Mouse (Mus musculus): ENCODE results near the gene Abca17. TPM values are rescaled to one million over a fixed set of nuclear protein-coding genes. Genes with fewer than 3 reads are reported as not detected.

The Abca17 gene
- polyA plus RNA-seq, 1 experiment = 0.01 TPM

- H3K4me3 ChIP-seq (ENCODE audit: low read depth, low read length) = no peak overlapping the region
- no peak overlapping the region for H3K27ac ChIP-seq (ENCODE audit: insufficient read depth, low read depth, low read length)
- no peaks in the 10 kb centered on the region for H3K4me1 ChIP-seq (ENCODE audit: control insufficient read depth, insufficient read depth, insufficient read length, low read length)
- TF ChIP-seq POLR2A (IDR thresholded peaks at IDR 0.05; ENCODE audit: low read depth, low read length) (no peak), CTCF (IDR thresholded peaks at IDR 0.05; ENCODE audit: extremely low read depth, insufficient read length, insufficient replicate concordance, low read depth, low read length) (no peak)
- no peaks in the 10 kb centered on the region for H3K27me3 ChIP-seq (ENCODE audit: control insufficient read depth, insufficient read depth, low read length)
- H3K36me3 ChIP-seq (ENCODE audit: control insufficient read depth, insufficient read depth, low read length) = peaks cover 7% of the 10 kb centered on the region; the same call in 1 of the 2 replicates
- WGBS = 83% methylated on average over 8 of the region's 8 CpGs
Observed at GRCm38 (mm10) chr17:24360841-24361240, 10.0 kb upstream of the Abca17 start.

GRCm38 (mm10) chr17:24359903-24360302 is 9.0 kb upstream of the Abca17 start:
- Histone ChIP-seq H3K4me1 (ENCODE audit: control insufficient read depth, insufficient read depth, insufficient read length, low read length) (no peaks in the 10 kb centered on the region), H3K27me3 (ENCODE audit: control insufficient read depth, insufficient read depth, low read length) (no peaks in the 10 kb centered on the region), H3K4me3 (ENCODE audit: low read depth, low read length) (no peak overlapping the region), H3K36me3 (ENCODE audit: control insufficient read depth, insufficient read depth, low read length) (peaks cover 4% of the 10 kb centered on the region; the same call in 1 of the 2 replicates), H3K27ac (ENCODE audit: insufficient read depth, low read depth, low read length) (no peak overlapping the region)
- WGBS = 64% methylated on average over 2 of the region's 2 CpGs
- TF ChIP-seq CTCF (IDR thresholded peaks at IDR 0.05; ENCODE audit: extremely low read depth, insufficient read length, insufficient replicate concordance, low read depth, low read length) (no peak), POLR2A (IDR thresholded peaks at IDR 0.05; ENCODE audit: low read depth, low read length) (no peak)

GRCm38 (mm10) chr17:24359006-24359405 is 8.1 kb upstream of the Abca17 start:
- no peaks in the 10 kb centered on the region for H3K27me3 ChIP-seq (ENCODE audit: control insufficient read depth, insufficient read depth, low read length)
- H3K4me1 ChIP-seq (ENCODE audit: control insufficient read depth, insufficient read depth, insufficient read length, low read length) = no peaks in the 10 kb centered on the region
- WGBS = 61% methylated on average over 8 of the region's 8 CpGs
- no peak for TF ChIP-seq POLR2A (IDR thresholded peaks at IDR 0.05; ENCODE audit: low read depth, low read length)
- TF ChIP-seq CTCF (IDR thresholded peaks at IDR 0.05; ENCODE audit: extremely low read depth, insufficient read length, insufficient replicate concordance, low read depth, low read length) = no peak
- no peak overlapping the region for H3K4me3 ChIP-seq (ENCODE audit: low read depth, low read length)
- H3K36me3 ChIP-seq (ENCODE audit: control insufficient read depth, insufficient read depth, low read length) = peaks cover 3% of the 10 kb centered on the region; the same call in 1 of the 2 replicates
- H3K27ac ChIP-seq (ENCODE audit: insufficient read depth, low read depth, low read length) = no peak overlapping the region

- Histone ChIP-seq H3K36me3 (ENCODE audit: control insufficient read depth, insufficient read depth, low read length) (no peaks in the 10 kb centered on the region; the same call in 1 of the 2 replicates), H3K27me3 (ENCODE audit: control insufficient read depth, insufficient read depth, low read length) (no peaks in the 10 kb centered on the region), H3K4me1 (ENCODE audit: control insufficient read depth, insufficient read depth, insufficient read length, low read length) (peaks cover 6% of the 10 kb centered on the region), H3K4me3 (ENCODE audit: low read depth, low read length) (no peak overlapping the region), H3K27ac (ENCODE audit: insufficient read depth, low read depth, low read length) (no peak overlapping the region)
- no peak for TF ChIP-seq POLR2A (IDR thresholded peaks at IDR 0.05; ENCODE audit: low read depth, low read length)
- no peak for TF ChIP-seq CTCF (IDR thresholded peaks at IDR 0.05; ENCODE audit: extremely low read depth, insufficient read length, insufficient replicate concordance, low read depth, low read length)
- WGBS = 83% methylated on average over 8 of the region's 8 CpGs
Observed at GRCm38 (mm10) chr17:24355284-24355683, 4.4 kb upstream of the Abca17 start.

- WGBS = 91% methylated on average over 3 of the region's 3 CpGs
- no peak overlapping the region for H3K27ac ChIP-seq (ENCODE audit: insufficient read depth, low read depth, low read length)
Observed at GRCm38 (mm10) chr17:24353960-24354359, 3.1 kb upstream of the Abca17 start.

GRCm38 (mm10) chr17:24352370-24353194 is 1.7 kb upstream of the Abca17 start:
- 7% methylated on average over 36 of the region's 36 CpGs for WGBS
- TF ChIP-seq POLR2A (IDR thresholded peaks at IDR 0.05; ENCODE audit: low read depth, low read length) (no peak), CTCF (IDR thresholded peaks at IDR 0.05; ENCODE audit: extremely low read depth, insufficient read length, insufficient replicate concordance, low read depth, low read length) (no peak)
- peaks cover 6% of the 10 kb centered on the region for H3K4me1 ChIP-seq (ENCODE audit: control insufficient read depth, insufficient read depth, insufficient read length, low read length)
- H3K36me3 ChIP-seq (ENCODE audit: control insufficient read depth, insufficient read depth, low read length) = no peaks in the 10 kb centered on the region
- H3K27me3 ChIP-seq (ENCODE audit: control insufficient read depth, insufficient read depth, low read length) = no peaks in the 10 kb centered on the region
- H3K27ac ChIP-seq (ENCODE audit: insufficient read depth, low read depth, low read length) = no peak overlapping the region; the same call in 1 of the 2 replicates
- H3K4me3 ChIP-seq (ENCODE audit: low read depth, low read length) = peak overlapping the region; percentile 89

More at GRCm38 (mm10) chr17:24353960-24354359, 3.1 kb upstream of the Abca17 start:
- H3K27me3 ChIP-seq (ENCODE audit: control insufficient read depth, insufficient read depth, low read length) = no peaks in the 10 kb centered on the region
- H3K4me3 ChIP-seq (ENCODE audit: low read depth, low read length) = no peak overlapping the region
- no peak for TF ChIP-seq POLR2A (IDR thresholded peaks at IDR 0.05; ENCODE audit: low read depth, low read length)
- no peak for TF ChIP-seq CTCF (IDR thresholded peaks at IDR 0.05; ENCODE audit: extremely low read depth, insufficient read length, insufficient replicate concordance, low read depth, low read length)
- H3K36me3 ChIP-seq (ENCODE audit: control insufficient read depth, insufficient read depth, low read length) = no peaks in the 10 kb centered on the region; the same call in 1 of the 2 replicates
- peaks cover 6% of the 10 kb centered on the region for H3K4me1 ChIP-seq (ENCODE audit: control insufficient read depth, insufficient read depth, insufficient read length, low read length)

GRCm38 (mm10) chr17:24351760-24352357 is 991 bp upstream of the Abca17 start, which contains the start of gene Abca3:
TSS of gene Abca3 (plus strand) at chr17:24351950.
- Histone ChIP-seq H3K27me3 (ENCODE audit: control insufficient read depth, insufficient read depth, low read length) (no peaks in the 10 kb centered on the region), H3K4me3 (ENCODE audit: low read depth, low read length) (peak within 1 kb of the TSS; percentile 89), H3K4me1 (ENCODE audit: control insufficient read depth, insufficient read depth, insufficient read length, low read length) (peaks cover 6% of the 10 kb centered on the region), H3K36me3 (ENCODE audit: control insufficient read depth, insufficient read depth, low read length) (no peaks in the 10 kb centered on the region), H3K27ac (ENCODE audit: insufficient read depth, low read depth, low read length) (peak within 1 kb of the TSS; percentile 28; the same call in 1 of the 2 replicates)
- TF ChIP-seq CTCF (IDR thresholded peaks at IDR 0.05; ENCODE audit: extremely low read depth, insufficient read length, insufficient replicate concordance, low read depth, low read length) = peak; percentile 93
- peak; percentile 52; the same call in 1 of the 2 replicates for TF ChIP-seq POLR2A (IDR thresholded peaks at IDR 0.05; ENCODE audit: low read depth, low read length)
- WGBS = under 1% methylated on average over 55 of the region's 55 CpGs
